Mouse (Mus musculus) liver, embryonic 14.5 days (tissue): ENCODE data around the gene Rpl5. TPM values are rescaled to one million over a fixed set of nuclear protein-coding genes. Genes with fewer than 3 reads are reported as not detected.

Experiments
- ATAC-seq: fragments of 200-750 bp; cut with Nextera tagmentation; 2 replicates; pipeline ENCODE4 v1.8.0; 2017; ENCODE audit warnings: moderate number of reproducible peaks, mild to moderate bottlenecking, moderate library complexity; ENCODE audit not compliant: insufficient read depth
- DNase-seq, 3 experiments: peaks; one replicate each; pipeline ENCODE4 v3.0.0-alpha.2; 2012 to 2013; ENCODE audit warnings: low read depth in 3 of 3, low spot score in 3 of 3
- H3K27ac ChIP-seq: fragments of 300-500 bp; sonication (generic); 2 replicates; pipeline ENCODE4 v1.5.1; 2014; ENCODE audit warnings: moderate library complexity, mild to moderate bottlenecking, control low read depth, inconsistent platforms
- H3K27me3 ChIP-seq: fragments of 300-500 bp; sonication (generic); 2 replicates; pipeline ENCODE4 v1.6.1; 2014; ENCODE audit warnings: mild to moderate bottlenecking, low read length, moderate library complexity; ENCODE audit not compliant: control insufficient read depth, insufficient read depth
- H3K36me3 ChIP-seq: fragments of 300-500 bp; sonication (generic); replicated peaks from 2 replicates; pipeline ENCODE4 v1.6.1; 2014; ENCODE audit warnings: low read depth; ENCODE audit not compliant: control insufficient read depth, insufficient read depth
- H3K4me1 ChIP-seq, 2 experiments: fragments of 200-500 bp in 1 of 2; fragments of 300-500 bp in 1 of 2; sonication (generic) in 1 of 2; replicated peaks; 2 replicates each; pipeline ENCODE4 v1.6.1; 2012 to 2014; ENCODE audit warnings: antibody characterized with exemption in 1 of 2, inconsistent platforms in 1 of 2, low read length in 1 of 2; ENCODE audit not compliant: control insufficient read depth in 2 of 2, insufficient read depth in 2 of 2
- H3K4me2 ChIP-seq: fragments of 300-500 bp; sonication (generic); 2 replicates; pipeline ENCODE4 v1.6.1; 2014; ENCODE audit warnings: low read depth, mild to moderate bottlenecking, control low read depth, moderate library complexity
- H3K4me3 ChIP-seq, 2 experiments: fragments of 200-500 bp in 1 of 2; fragments of 300-500 bp in 1 of 2; sonication (generic) in 1 of 2; 2 replicates each; pipeline ENCODE4 v1.5.1; 2012 to 2014; ENCODE audit warnings: low read depth in 2 of 2, low read length in 2 of 2, mild to moderate bottlenecking in 2 of 2, control low read depth in 1 of 2, inconsistent platforms in 1 of 2, moderate library complexity in 1 of 2; ENCODE audit not compliant: insufficient read depth in 1 of 2
- H3K9ac ChIP-seq: fragments of 300-500 bp; sonication (generic); replicated peaks from 2 replicates; pipeline ENCODE4 v1.6.1; 2014; ENCODE audit warnings: mild to moderate bottlenecking, control low read depth, moderate library complexity
- H3K9me3 ChIP-seq: fragments of 300-500 bp; sonication (generic); 2 replicates; pipeline ENCODE4 v1.6.1; 2016; ENCODE audit warnings: low read length, mixed read lengths; ENCODE audit not compliant: control insufficient read depth
- CTCF ChIP-seq: IDR thresholded peaks from 2 replicates; pipeline ENCODE4 v1.5.1; 2016; ENCODE audit warnings: antibody characterized with exemption, low read depth, control low read depth
- EP300 ChIP-seq: IDR thresholded peaks from 2 replicates; pipeline ENCODE4 v1.6.1; 2016; ENCODE audit warnings: antibody characterized with exemption, low read depth
- WGBS: fragments of 180-500 bp; shearing (Covaris S2); extraction: QIAGEN DNeasy Blood & Tissue Kit; methylation state at CpG from one replicate; pipeline ENCODE4 v1.1.7; 2014; ENCODE audit not compliant: insufficient replicate concordance; 5-methylcytosine and 5-hydroxymethylcytosine counted together
- polyA plus RNA-seq, 2 experiments: library from polyadenylated mRNA; depleted of rRNA in 1 of 2; stranded (reverse) in 1 of 2; unstranded in 1 of 2; fragments of >200 nt; fragmentation: Nextera tagmentation in 1 of 2; extraction: Ambion mirVana in 1 of 2; gene quantifications; 2 replicates each; pipeline versions ENCODE4 v1.2.1 to v1.2.3; 2012 to 2014

Rpl5 gene
- polyA plus RNA-seq, 2 experiments, result 27.6 to 96.9 TPM

DNA sequence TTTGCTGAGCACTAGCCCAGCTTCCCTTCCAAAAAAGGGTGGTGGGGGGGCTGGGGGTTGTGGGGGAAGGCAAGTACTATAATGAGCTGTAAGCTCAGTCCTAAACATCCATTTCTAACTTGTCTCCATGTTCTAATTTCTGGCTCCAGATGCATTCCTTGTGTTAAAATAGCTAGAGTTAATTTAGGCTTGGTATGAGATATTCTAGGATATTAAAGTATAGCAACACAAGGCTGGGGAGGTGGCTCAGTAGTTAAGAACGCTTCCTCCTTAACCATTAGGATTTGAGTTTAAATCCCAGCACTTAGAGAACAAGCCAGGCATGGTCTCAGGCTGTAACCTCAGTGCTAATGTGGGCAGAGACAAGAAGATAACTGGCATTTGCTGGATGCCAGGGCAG is 4.0 kb upstream of the Rpl5 start:
- Histone ChIP-seq H3K27me3 (no peaks in the 10 kb centered on the region), H3K27ac (no peak overlapping the region), H3K4me1 (no peaks in the 10 kb centered on the region), H3K4me3 (no peak overlapping the region), H3K36me3 (no peaks in the 10 kb centered on the region), H3K9me3 (no peaks in the 10 kb centered on the region), H3K4me2 (no peak overlapping the region), H3K9ac (no peak overlapping the region)
- 47% methylated on average over 1 of the region's 1 CpGs for WGBS
- TF ChIP-seq EP300, result no peak
- no peak for TF ChIP-seq CTCF
- ATAC-seq (no peak), DNase-seq (no peak)

GRCm38 (mm10) chr5:107901014-107901615 is 813 bp downstream of the Rpl5 start:
- ATAC-seq (no peak; the same call in 1 of the 2 replicates), DNase-seq (no peak)
- Histone ChIP-seq H3K9ac (peak overlapping the region; percentile 64), H3K4me3 (peak overlapping the region; percentile 68 to 99), H3K4me1 (peaks cover 0 to 8% of the 10 kb centered on the region in 2 experiments; a peak in 2 of 4 replicates), H3K9me3 (no peaks in the 10 kb centered on the region), H3K36me3 (peaks cover 42% of the 10 kb centered on the region), H3K27ac (peak overlapping the region; percentile 26), H3K4me2 (peak overlapping the region; percentile 91), H3K27me3 (no peaks in the 10 kb centered on the region)
- no peak for TF ChIP-seq EP300
- TF ChIP-seq CTCF, result no peak
- 0% methylated on average over 23 of the region's 23 CpGs for WGBS

GRCm38 (mm10) chr5:107904325-107904724 is 4.0 kb downstream of the Rpl5 start:
- Histone ChIP-seq H3K4me2 (no peak overlapping the region), H3K27me3 (no peaks in the 10 kb centered on the region), H3K9ac (no peak overlapping the region), H3K36me3 (peaks cover 72% of the 10 kb centered on the region), H3K4me3 (no peak overlapping the region), H3K27ac (no peak overlapping the region), H3K4me1 (peaks cover 0 to 8% of the 10 kb centered on the region in 2 experiments; a peak in 2 of 4 replicates), H3K9me3 (no peaks in the 10 kb centered on the region)
- 52% methylated on average over 3 of the region's 3 CpGs for WGBS
- ATAC-seq (no peak), DNase-seq (no peak)
- no peak for TF ChIP-seq CTCF
- TF ChIP-seq EP300, result no peak

- WGBS, result 47% methylated on average over 2 of the region's 2 CpGs
These were observed 8.3 kb downstream of the Rpl5 start for GRCm38 (mm10) chr5:107908514-107909110.

GRCm38 (mm10) chr5:107909668-107910067 is 9.4 kb downstream of the Rpl5 start:
- Histone ChIP-seq H3K4me2 (no peak overlapping the region), H3K36me3 (peaks cover 48% of the 10 kb centered on the region)

More at GRCm38 (mm10) chr5:107908514-107909110, 8.3 kb downstream of the Rpl5 start:
- H3K27ac ChIP-seq, result no peak overlapping the region
- H3K9me3 ChIP-seq, result no peaks in the 10 kb centered on the region
- H3K9ac ChIP-seq, result no peak overlapping the region
- no peak overlapping the region for H3K4me2 ChIP-seq
- no peak for TF ChIP-seq EP300
- no peak for TF ChIP-seq CTCF
- H3K27me3 ChIP-seq, result no peaks in the 10 kb centered on the region
- ATAC-seq, result no peak
- no peak for DNase-seq
- no peak overlapping the region for H3K4me3 ChIP-seq
- H3K4me1 ChIP-seq, result no peaks in the 10 kb centered on the region
- peaks cover 59% of the 10 kb centered on the region for H3K36me3 ChIP-seq

More at GRCm38 (mm10) chr5:107909668-107910067, 9.4 kb downstream of the Rpl5 start:
- WGBS, result 74% methylated on average over 3 of the region's 3 CpGs
- Histone ChIP-seq H3K4me1 (no peaks in the 10 kb centered on the region), H3K27me3 (no peaks in the 10 kb centered on the region), H3K27ac (no peak overlapping the region), H3K9me3 (no peaks in the 10 kb centered on the region), H3K9ac (no peak overlapping the region), H3K4me3 (no peak overlapping the region)
- no peak for DNase-seq
- TF ChIP-seq EP300, result no peak
- no peak for TF ChIP-seq CTCF
- no peak for ATAC-seq
